Mouse (Mus musculus) macrophage (primary cell): ENCODE measurements around the gene Tmco5b. TPM values are rescaled to one million over a fixed set of nuclear protein-coding genes. Genes with fewer than 3 reads are reported as not detected.

Experiments
- H3K27ac ChIP-seq: fragments of 350-480 bp; formaldehyde crosslinking; 2 replicates; pipeline ENCODE4 v1.9.0; 2021
- H3K36me3 ChIP-seq: fragments of 350-480 bp; formaldehyde crosslinking; 2 replicates; pipeline ENCODE4 v1.9.0; 2021; ENCODE audit errors: inconsistent target
- H3K4me3 ChIP-seq: fragments of 350-480 bp; formaldehyde crosslinking; 2 replicates; pipeline ENCODE4 v1.9.0; 2021; ENCODE audit errors: inconsistent target
- H3K79me2 ChIP-seq: fragments of 350-480 bp; formaldehyde crosslinking; 2 replicates; pipeline ENCODE4 v1.9.0; 2021; ENCODE audit errors: inconsistent target
- WGBS: methylation state at CpG from one replicate; pipeline ENCODE4 v1.1.7; 2026; ENCODE audit warnings: inconsistent platforms; ENCODE audit not compliant: missing documents; 5-methylcytosine and 5-hydroxymethylcytosine counted together
- polyA plus RNA-seq: library from polyadenylated mRNA; stranded (reverse); fragments of 250-400 nt; gene quantifications from 3 replicates; pipeline ENCODE4 v1.2.4, GENCODE M21; 2018; ENCODE audit warnings: inconsistent platforms
- total RNA-seq, 78 experiments: library from RNA; depleted of rRNA; stranded (reverse); fragments of 250-400 nt; gene quantifications; 1 replicate in 9 of 78; 2 replicates in 24 of 78; 3 replicates in 43 of 78; 4 replicates in 2 of 78; pipeline ENCODE4 v1.2.4; 2018; ENCODE audit warnings: inconsistent platforms in 56 of 78

Gene Tmco5b
- not detected for total RNA-seq (2018; cell fraction: chromatin; rRNA removed)
- not detected for total RNA-seq (2018; cell fraction: cytosol; rRNA removed)
- total RNA-seq (2018; cell fraction: nucleus; rRNA removed): not detected
- not detected in 3 replicates for polyA plus RNA-seq

DNA sequence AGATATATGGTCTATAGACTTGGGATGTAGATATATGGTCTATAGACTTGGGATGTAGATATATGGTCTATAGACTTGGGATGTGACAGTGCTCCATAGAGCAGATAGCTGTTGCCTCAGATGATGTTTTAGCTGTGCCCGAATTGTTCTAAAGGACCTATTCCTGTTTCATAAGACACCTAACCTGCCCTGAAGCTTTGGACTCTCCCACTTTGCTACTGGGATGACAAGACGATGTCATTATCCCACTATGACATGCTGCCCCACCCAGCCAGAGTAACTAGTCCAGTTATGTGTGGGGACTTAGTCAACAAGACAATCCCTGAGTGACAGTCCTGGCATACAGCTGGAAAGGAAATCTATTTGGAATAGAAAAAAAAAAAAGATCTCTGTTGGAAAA lies at the start of gene Tmco5b:
Tmco5b (plus strand) TSS at position 301 of the 400 bp plus-strand sequence.
- WGBS: 90% methylated on average over 2 of the region's 2 CpGs
- no peak within 1 kb of the TSS for H3K4me3 ChIP-seq
- no peak within 1 kb of the TSS for H3K27ac ChIP-seq
- H3K36me3 ChIP-seq: no peaks in the 10 kb centered on the region
- no peaks in the 10 kb centered on the region for H3K79me2 ChIP-seq

- Histone ChIP-seq H3K36me3 (no peaks in the 10 kb centered on the region), H3K79me2 (no peaks in the 10 kb centered on the region), H3K27ac (no peak overlapping the region), H3K4me3 (no peak overlapping the region)
- WGBS: 90% methylated on average over 1 of the region's 1 CpGs
Observed at GRCm38 (mm10) chr2:113236993-113237392, 48.5 kb upstream of the Tmco5b start.

DNA sequence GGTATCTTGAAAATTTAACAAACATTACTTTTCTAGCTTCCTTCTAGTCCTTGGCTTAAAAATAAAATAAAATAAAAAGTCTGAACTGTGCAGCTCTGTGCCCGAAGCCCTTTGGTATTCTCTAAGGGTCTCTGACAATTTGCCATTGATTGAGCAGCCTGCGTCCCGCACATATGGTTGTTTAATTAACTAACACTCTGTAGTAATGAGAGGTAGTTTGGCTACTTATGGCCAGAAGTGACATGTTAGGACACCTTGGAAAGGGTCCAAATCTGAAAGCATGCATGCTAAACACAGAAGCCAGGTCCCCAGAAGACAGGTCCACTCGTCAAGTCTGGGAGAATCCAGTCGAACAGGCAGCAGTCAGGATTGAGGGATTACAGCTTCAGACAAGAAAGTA lies 46.7 kb upstream of the Tmco5b start:
- WGBS: 94% methylated on average over 5 of the region's 5 CpGs

DNA sequence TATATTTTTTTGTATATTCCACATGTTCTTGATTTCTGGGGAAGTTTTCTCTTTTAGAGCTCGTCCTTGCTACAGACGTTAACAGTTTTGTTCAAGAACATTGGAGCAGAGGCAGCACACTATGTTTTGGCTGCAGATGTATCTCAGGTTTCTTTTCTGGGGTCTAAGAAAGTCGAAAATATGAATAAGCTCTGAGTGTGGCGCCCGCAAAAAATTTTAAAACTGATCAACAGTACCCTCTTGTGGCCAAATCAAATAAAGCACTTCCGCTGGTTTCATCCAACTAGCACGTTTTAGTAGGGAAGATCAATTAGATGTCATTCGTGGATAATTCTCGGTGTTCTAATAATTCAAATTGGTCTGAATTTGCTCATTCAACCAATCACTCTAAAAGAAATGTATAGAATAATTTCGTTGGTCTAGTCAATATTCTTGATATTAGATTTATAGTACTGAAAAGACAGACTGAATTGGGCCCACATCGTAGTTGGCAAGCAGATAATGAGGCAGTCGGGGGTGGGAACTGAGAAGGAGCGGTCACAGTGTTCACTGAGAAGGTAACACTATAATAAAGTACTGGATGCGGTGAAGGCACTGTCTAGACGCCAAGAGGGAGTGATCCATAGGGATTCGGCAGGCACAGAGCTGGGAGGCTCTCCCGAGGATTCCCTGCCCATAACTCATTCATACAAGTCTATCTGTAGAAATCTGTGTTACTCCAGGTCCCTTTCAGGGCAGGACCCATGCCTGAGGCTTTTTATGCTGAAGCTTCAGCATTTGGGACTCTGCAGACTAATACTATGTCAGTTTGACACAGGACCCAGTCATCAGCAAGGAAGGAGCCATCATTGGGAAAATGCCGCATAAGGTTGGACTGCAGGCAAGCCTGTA lies 17.1 kb downstream of the Tmco5b start:
- WGBS: 46% methylated on average over 18 of the region's 18 CpGs
- Histone ChIP-seq H3K36me3 (no peaks in the 10 kb centered on the region), H3K79me2 (no peaks in the 10 kb centered on the region), H3K4me3 (no peak overlapping the region), H3K27ac (no peak overlapping the region)

More for the DNA sequence above, 46.7 kb upstream of the Tmco5b start:
- Histone ChIP-seq H3K36me3 (no peaks in the 10 kb centered on the region), H3K4me3 (no peak overlapping the region), H3K79me2 (no peaks in the 10 kb centered on the region), H3K27ac (no peak overlapping the region)

- 80% methylated on average over 4 of the region's 4 CpGs for WGBS
- H3K79me2 ChIP-seq: no peaks in the 10 kb centered on the region
- no peak overlapping the region for H3K4me3 ChIP-seq
- no peak overlapping the region for H3K27ac ChIP-seq
- H3K36me3 ChIP-seq: no peaks in the 10 kb centered on the region
Observed at GRCm38 (mm10) chr2:113303240-113303538, 17.7 kb downstream of the Tmco5b start.

GRCm38 (mm10) chr2:113305339-113305738 lies 19.8 kb downstream of the Tmco5b start:
- H3K27ac ChIP-seq: no peak overlapping the region
- H3K36me3 ChIP-seq: no peaks in the 10 kb centered on the region
- H3K4me3 ChIP-seq: no peak overlapping the region
- H3K79me2 ChIP-seq: no peaks in the 10 kb centered on the region
- 7% methylated on average over 4 of the region's 4 CpGs for WGBS

- Histone ChIP-seq H3K36me3 (no peaks in the 10 kb centered on the region), H3K27ac (no peak overlapping the region), H3K4me3 (no peak overlapping the region), H3K79me2 (no peaks in the 10 kb centered on the region)
- 82% methylated on average over 3 of the region's 3 CpGs for WGBS
Observed at GRCm38 (mm10) chr2:113311211-113311610, 25.7 kb downstream of the Tmco5b start.

- H3K79me2 ChIP-seq: no peaks in the 10 kb centered on the region
- no peaks in the 10 kb centered on the region for H3K36me3 ChIP-seq
- H3K4me3 ChIP-seq: no peak overlapping the region
- no peak overlapping the region for H3K27ac ChIP-seq
- 43% methylated on average over 7 of the region's 7 CpGs for WGBS
Observed at GRCm38 (mm10) chr2:113323016-113323415, 37.5 kb downstream of the Tmco5b start.

DNA sequence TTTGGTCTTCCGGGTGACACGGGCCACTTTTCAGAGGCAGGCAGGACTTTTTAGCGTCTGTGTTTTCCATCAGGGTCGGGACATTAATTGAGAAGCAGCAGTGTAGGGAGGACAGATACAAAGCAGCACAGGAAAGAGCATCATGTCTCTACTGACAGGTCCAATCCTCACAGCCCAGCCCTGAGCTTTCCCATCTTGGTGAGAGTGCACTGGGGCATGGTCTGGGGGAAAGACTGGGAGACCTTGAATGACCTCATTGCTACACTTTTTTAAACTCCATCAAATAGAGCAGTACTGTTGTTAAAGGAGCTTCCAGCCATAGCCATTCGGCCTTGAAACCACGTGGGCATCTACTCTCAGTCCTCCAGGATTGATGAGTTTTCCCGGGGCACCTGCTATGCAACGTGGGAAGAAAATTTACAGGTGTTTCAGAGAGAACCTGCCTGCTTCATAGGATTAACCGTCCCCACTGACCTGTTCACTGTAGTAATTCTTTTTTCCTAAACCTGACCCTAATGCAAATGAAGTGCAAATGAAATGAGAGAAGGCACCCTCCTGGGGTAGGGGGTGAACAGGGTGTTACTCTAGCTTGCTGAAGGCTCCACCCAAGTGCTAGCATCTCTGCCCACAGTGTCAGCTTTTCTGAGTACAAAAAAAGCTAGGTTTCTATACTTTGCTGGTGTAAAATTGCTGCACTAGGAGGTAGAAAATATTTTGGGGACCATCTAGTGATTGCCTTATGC lies 48.4 kb downstream of the Tmco5b start:
- H3K79me2 ChIP-seq: no peaks in the 10 kb centered on the region
- H3K4me3 ChIP-seq: no peak overlapping the region
- no peaks in the 10 kb centered on the region for H3K36me3 ChIP-seq
- 74% methylated on average over 9 of the region's 9 CpGs for WGBS
- no peak overlapping the region for H3K27ac ChIP-seq

DNA sequence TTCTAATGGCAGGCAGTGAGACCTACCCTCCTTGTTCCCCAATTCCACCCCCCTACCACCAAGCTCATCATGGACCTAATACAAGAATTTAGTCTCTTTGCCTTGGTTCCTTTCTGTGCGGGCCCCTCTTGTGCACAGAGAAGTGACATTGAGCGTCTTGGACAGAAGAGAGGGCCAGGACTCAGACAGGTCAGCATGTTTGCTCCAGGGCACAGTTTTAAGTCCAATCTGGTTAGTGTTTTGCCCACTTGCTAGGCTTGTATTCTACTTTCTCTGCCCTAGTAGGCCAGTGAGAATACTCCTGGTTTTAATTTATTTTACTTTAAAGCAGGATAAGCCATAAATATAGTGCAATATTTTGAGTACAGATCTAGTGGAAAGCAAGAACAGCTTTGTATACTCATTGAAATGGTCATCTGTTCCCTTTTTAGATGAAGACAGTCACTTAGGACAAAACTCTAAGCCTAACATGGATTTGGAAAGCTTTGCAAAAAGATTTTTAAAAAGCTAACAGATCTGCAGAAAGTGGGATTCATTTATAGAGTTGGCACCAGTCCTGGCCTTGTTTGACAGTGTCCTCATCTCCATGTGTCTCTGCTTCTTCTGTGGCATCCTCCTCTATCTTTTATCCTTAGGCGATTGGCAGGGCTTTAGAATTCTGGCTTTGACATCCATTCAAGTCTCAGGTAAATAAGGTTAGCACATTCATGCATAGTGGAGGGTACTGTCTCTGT lies 50.2 kb downstream of the Tmco5b start:
- H3K4me3 ChIP-seq: no peak overlapping the region
- no peak overlapping the region for H3K27ac ChIP-seq
- no peaks in the 10 kb centered on the region for H3K36me3 ChIP-seq
- WGBS: 92% methylated on average over 3 of the region's 3 CpGs
- no peaks in the 10 kb centered on the region for H3K79me2 ChIP-seq

DNA sequence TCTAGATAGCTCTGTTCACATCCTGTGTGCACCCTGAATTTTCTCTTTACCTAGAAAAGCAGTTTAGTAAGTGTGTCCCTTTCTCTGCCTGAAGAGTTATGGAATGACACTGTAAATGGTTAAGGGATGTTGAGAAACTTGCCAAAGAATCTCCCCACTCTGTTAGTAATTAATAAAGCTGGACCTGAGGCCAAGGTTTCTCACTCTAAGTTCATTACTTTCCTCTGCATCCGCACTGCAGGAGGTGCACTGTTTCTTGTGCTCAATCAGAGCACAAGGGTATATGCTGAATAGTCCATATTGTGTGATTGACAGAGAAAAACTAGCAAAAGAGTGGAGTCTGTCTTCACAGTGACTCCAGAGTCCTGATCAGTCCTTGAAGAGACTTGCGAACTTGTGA lies 59.0 kb downstream of the Tmco5b start:
- H3K27ac ChIP-seq: no peak overlapping the region
- H3K4me3 ChIP-seq: no peak overlapping the region
- 88% methylated on average over 2 of the region's 2 CpGs for WGBS
- no peaks in the 10 kb centered on the region for H3K79me2 ChIP-seq
- no peaks in the 10 kb centered on the region for H3K36me3 ChIP-seq

Other genes with a start within 250 kb of the Tmco5b start
- gene Ryr3, start 68.6 kb upstream of the Tmco5b start, polyA plus RNA-seq: not detected in 3 replicates
- gene Fmn1, start 42.0 kb downstream of the Tmco5b start, polyA plus RNA-seq: 10.7 to 22.1 TPM (median 14.3 TPM) in 3 replicates